Mouse (Mus musculus) lung, postnatal 14 days (tissue): Measurements from ENCODE around the gene Mef2c.

Experiments
- DNase-seq: peaks from one replicate; pipeline ENCODE4 v3.0.0; 2021

Mef2c gene

DNA sequence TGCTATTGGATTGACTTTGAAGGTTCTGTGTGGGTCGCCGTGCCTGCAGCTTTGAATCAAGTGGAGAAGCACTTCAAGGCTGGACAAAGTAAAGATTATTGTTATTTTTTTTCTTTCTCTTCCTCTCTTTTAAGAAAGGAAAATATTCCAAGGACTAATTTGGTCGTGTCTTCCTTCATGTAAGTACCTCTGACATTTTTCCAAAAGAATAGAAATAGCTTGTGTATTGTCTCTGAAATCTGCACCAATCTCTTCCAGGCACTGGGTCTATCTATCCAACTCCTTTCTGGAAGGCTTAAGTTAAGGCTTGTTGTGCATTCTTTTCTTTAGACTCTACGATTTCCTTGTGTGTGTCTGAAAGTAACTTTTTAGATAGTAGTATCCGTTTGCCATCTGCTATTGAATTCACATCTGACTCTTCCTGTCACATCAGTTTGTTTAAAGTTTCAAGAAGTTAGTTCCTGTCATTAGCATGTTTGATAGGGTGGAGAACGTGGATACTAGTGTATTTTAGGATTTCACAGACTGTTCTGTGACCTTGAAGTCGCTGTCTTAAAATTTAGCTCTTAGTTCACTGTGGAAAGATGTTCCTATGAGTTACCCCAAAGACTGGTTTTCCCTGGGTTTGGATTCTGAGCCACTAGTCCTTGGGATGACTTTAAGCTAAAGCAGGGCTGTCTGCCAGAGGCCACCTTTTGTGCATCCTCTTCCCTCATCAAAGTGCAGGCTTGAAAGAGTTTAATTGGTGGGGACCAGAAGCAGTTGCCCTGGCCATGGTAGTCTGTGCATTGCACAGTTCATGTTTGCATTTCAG is 21.3 kb downstream of the Mef2c start:
- DNase-seq = no peak

DNA sequence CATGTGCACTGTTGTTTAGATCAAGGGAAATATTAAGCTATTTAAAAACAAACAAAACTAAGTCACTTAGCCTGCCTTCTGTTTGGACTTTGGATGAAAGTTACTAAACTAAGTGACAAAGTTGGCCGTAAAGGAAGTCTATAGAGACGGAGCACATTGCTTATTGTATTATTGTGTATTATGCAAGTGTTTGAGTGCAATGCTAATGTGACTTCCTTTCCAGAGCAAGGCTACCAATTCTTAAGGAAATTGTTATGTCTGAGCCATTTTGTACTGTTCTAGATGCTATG is 21.8 kb downstream of the Mef2c start:
- DNase-seq = no peak

DNA sequence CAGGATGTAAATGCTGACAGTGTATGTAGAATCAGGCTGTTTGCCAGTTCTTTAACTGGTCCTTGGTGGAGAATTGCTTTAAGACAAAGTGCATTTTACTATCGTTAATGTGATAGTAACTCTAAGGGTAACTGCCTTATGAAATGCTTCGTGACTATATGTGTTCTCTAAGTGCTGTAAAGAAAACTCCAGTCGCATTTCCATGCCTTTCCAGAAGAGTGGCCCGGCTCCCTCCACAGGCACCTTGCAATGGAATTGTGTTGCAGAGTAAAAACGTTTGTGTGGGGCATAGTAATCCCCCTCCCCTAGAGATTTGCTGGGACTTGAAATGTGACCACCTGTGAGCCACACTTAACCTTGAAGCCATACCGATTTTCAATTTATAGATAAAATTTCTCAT is 22.2 kb downstream of the Mef2c start:
- DNase-seq = no peak

DNA sequence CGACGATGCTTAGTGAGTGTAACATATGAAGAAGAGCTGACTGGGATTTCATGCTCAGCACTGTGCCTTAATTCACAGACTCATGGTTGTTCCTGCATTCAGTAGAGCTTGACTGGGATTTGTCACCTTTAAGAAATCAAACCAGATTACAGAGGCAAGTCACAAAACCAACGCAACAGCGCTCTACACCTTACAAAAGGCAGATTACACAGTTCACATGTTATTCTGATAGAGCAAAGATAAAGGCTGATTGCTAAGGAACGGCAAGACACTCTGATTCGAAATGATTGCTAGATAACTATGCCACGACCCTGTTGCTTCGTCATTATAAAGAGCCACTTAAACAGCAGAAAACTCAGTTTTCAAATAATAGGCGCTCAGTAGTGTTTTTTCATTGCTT is 24.1 kb downstream of the Mef2c start:
- DNase-seq = no peak

DNA sequence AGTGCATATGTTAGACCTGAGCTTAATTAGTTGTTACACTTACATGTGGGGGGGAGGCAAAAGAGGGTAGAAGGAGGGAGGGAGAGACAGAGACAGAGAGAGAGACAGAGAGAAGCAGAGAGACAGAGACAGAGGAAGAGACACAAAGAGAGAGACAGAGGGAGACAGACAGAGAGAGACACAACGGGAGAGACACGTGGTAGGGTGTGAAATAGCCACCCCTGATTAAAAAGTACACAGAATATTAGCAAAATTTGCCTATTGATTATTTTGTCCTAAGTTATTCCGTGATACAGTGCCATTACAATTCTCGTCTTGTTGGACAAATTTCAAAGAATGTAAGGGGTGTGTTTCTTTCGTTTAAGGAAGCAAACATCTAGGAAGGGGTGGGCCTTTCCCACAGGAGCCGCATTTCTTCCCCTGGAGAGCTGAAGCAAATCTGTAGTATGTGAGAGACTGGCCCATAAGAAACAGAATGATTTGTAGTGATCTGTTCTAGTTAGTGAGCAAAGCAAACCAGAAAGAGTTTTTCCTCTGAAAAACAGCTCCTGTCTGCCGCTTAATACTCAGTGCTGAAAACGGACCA is 26.0 kb downstream of the Mef2c start:
- DNase-seq = no peak

DNA sequence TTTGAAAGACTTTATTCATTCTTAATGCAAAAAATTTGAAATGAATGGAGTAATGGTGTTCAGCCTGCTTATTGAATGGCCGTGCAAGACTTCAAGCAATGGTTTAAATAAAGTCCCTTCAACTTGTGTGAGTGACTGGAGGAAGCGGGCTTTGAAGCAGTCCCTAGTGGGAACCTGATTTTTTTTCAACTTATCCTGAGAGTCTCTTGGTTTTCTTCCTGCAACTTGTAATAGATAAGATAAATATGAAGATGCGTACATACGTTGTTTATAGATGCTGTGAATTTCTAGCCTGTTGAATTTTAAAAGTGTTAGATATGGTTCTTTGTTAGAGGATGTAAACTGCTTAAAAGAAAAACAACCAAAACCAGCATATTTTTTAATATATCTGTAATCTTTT is 27.1 kb downstream of the Mef2c start:
- DNase-seq = no peak

DNA sequence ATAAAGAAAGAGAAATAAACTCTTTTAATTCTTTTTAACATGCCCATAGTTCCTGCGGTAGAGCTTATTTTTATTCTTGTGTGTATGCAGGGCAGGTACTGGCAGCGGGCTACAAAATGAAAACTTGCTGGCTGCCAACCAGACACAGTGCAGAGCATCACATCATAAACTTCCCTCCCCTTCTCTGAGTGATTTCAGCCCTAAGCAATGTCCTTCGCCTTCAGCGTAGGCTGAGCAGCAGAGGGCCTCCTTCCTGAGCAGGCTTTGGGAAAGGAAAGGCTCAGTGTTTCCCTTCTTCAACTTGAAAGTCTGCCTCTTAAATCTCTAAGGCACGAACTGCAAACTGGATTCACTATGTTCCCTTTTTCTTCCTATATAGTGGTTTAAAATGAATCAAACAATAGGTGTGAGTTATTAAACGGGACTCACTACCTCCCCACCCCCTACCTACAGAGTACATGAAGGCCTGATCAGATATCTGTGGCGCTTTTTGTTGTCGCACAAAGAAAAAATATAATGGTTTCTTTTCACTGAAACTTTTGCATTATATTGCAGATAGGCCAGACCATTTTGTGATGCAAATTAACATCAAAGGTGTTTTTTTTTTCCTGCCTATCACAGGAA is 28.2 kb downstream of the Mef2c start:
- peak; percentile 48 for DNase-seq

DNA sequence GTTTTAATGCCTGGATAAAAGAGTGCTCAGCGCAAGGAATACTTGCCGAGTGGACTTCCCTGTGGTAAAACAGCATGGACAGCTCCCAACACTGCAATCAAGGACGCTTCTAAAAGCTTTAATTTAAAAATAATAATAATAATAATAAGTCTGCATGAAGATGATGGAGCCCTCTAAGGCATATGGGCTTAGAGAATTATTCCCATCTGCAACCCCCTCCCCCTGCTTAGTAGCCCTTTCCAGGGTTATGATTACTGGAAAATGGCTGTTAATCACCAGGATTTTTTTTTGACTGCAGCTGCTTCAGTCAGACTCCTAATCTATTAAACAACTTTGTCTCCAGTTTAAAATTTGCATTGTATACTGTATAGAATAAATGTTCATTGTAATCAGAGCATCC is 32.5 kb downstream of the Mef2c start:
- DNase-seq = no peak

DNA sequence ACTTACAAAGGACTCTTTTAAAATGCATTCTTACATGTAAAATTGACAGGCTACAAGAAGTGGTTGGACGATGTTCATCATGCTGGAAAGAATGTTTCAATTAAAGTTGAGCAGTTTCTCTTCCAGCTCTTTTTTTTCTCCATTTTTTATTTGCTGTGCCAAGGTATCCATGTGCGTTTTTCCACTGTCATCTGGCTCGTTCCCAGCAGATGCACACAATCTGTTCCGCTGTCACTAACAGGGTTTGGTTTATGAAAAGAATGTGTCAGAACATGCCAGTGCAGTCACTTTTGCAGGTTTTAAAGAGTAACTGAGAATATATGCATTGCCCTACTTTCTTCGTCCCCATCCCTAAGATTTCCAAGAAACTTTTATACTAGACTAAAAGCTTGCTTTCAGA is 33.3 kb downstream of the Mef2c start:
- no peak for DNase-seq

DNA sequence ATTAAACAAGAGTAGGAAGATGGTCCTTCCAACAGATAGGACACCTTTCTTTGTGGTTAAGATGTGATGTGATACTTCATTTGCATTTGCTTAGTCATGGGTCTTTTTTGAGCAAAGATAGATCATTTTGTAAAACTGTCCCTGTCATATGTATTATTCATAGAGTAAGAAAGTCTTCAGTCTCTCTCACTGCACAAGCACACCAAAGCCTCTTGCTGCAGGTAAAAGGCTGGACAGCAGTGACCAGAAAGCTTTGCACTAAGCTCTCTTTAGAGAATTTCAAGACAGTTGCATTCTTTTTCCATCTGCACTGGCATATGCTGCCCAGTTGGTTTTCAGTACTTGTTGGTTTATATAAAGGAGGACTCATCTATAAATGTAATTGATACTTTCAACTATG is 36.1 kb downstream of the Mef2c start:
- no peak for DNase-seq

DNA sequence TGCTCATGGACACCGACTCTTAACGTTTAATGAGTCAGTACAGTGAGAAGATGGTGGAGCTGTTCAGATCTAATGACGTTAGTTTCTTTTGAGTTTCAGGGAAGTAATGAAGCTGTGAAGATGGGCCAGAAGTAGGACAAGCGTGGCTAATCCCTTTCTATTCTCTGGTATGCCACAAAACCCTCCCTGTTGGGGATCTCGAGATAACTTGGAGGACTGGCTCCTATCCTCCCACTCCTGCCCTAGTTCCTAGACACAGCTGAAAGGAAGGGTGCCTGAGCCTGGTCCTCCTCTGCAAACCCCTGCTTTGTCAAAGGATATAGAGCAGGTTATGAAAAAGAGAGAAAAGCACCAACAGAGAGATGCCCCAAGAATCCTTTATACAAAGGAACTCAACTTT is 38.8 kb downstream of the Mef2c start:
- DNase-seq = no peak

DNA sequence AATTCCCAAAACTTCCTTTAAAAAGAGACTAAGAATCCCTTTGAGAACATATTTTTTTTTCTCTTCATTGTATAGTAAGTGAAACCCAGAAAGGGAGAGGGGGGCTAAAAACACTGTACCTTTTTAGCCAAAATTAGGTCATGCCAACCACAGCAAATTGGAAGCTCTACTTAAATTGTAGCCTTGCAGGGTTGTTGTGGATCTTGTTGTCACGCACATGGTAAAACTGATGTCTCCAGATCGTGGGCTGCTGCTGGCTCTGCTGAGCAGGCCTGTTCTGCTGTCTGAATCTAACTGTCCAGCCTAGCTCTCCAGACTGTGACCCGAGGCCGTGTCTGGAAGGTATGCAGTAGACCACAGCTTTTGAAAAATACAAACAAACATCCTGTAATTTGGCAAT is 40.9 kb downstream of the Mef2c start:
- no peak for DNase-seq

DNA sequence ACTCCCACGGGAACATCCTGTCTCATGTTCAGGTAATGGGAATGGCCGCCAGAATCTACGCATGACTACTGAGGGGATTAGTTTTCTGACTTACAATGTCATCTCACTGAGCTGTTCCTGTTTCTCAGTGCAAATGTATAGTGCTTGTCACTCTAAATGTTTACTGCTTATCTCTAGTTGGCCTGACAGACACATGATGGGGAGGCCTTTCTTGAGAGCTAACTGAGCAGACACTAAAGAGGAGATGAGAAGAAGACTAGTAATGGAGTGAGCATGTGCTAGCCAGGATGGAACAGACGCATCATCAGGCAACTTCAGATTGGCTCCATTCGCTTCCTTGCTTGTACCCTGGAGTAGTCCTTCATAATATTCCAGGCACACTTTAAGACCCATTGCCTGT is 43.0 kb downstream of the Mef2c start:
- no peak for DNase-seq

DNA sequence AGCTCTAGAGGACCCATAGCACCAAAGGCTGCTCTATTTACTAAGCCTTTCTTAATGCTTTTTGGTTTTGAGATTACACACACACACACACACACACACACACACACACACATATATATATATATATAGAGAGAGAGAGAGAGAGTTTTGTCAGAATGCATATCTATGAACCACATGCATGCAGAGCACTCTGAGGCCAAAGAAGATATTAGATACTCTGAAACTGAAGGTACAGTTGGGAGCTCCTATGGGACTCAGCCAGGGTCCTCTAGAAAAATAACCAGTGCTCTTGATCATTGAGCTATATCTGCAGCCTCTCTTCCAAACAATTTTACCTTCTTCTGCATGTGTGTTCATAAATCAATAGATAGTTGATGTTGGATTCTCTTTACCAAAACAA is 47.4 kb downstream of the Mef2c start:
- no peak for DNase-seq

DNA sequence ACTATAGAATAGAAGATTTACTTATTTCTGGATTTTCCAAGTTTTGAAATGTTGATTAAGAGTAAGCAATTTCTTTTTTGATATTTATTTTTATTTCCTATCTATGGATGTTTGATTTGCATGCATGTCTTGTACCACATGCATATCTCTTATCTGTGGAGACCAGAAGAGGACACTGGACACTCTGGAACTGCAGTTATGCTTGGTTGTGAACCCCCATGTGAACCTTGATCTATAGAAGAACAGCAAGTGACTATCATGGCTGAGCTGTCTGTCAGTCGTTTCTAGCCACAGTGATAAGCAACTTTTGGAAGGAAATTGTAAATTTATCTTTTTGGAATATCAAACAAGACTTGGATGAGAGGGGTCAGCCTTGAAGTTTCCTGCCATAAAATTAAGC is 48.2 kb downstream of the Mef2c start:
- no peak for DNase-seq

DNA sequence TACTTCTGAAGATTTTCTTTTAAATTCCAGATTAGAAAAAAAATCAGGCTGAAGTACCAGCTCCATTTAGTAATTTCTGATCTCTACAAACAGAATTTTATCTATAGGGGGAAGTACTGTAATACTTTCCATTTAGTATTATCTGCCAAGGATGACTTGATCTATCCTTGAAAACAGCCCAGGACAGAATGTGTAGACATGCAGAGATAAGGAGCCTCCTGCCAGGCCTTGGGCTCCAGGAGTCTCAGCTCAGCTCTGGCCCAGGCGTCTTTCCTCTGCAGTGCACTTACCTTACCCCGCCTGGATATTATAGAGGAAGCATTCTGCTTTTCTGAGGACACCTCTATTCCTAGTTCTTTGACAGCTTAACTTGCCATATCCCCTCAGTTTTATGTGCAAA is 59.4 kb downstream of the Mef2c start:
- DNase-seq = no peak

DNA sequence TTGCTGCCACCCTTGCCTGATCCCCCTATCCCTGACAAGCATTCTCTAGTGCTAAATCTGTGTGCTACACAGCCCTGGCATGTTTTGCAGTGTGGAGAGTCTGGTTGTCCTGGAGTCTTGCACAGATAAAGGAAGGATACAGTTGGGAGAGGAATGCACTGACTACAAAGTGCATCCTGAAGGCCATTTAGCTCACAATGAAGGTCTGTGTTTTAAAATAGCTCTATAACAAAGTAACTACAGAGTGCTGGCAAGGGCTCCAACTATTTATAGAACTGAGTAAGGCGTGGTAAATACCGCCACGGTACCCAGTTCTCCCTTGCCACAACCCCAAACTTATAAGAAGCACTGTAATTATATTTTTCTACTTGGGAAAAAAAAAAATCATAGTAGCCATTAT is 61.9 kb downstream of the Mef2c start:
- DNase-seq = no peak

DNA sequence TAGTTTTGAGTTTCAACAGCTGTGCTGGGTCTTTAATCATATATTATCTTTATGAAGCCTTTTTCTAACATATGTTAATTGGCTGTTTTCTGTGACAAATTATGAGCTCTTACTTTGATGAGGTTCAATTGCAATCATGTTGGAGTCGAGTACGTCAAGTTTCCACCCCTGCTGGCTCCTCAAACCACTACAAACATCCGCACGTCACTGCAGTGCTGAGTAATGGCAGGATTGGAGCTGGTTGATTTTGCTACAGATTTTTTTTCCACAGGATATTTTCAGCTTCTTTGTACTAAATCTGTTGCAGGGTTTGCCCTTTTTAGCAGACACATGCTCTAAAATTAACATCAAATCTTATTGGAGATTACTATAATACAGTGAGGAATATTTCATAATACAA is 62.3 kb downstream of the Mef2c start:
- peak; percentile 19 for DNase-seq

DNA sequence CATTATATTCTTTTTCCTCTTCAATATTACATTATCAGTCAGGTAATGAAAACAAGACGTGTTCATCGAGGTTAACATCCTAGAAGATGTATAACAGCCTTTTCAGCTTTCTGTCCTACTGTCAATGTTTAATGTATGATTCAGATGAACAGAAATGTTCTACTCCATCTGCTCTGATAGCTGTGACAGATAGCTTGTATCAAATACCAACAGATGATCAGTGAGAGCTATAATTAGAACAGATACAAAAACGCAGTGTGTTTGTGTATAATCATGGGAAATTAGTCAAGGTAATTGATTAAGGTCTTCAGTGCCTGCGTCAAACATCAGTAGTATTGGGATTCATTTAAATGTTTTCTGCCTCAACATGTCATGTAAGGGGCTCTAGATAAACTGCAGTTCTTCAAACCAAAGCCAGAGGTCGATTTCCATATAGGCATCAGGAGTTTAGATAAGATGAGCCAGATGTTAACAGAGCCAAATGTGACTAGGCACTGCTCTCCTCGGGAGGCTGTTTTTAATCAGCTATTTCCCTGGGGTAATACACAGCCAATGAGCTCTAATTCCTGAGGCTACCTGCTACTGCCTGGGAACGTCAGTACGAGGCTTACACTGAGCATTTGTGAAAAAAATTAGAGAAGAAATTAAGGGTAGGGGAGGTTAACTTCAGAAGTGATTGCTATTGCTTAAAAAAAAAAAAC is 63.1 kb downstream of the Mef2c start:
- DNase-seq = no peak

DNA sequence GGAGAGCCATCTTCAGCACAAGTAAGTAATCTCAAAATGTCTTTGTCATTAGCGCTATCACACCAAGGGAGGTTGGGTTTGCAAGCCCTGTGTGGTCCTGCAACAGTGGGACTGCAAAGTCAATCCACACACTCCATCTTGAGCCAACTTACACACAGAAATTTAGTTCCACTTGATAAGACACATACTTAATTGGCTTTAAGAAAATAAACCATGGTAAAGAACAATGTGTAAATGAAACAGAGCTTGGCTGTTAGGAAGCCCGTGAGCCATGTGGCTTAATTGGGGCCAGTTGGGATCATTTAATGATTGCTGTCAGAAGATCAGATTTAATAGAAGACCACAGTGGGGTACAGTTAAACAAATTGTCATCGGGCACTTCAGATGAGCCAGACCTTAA is 63.8 kb downstream of the Mef2c start:
- DNase-seq = no peak

DNA sequence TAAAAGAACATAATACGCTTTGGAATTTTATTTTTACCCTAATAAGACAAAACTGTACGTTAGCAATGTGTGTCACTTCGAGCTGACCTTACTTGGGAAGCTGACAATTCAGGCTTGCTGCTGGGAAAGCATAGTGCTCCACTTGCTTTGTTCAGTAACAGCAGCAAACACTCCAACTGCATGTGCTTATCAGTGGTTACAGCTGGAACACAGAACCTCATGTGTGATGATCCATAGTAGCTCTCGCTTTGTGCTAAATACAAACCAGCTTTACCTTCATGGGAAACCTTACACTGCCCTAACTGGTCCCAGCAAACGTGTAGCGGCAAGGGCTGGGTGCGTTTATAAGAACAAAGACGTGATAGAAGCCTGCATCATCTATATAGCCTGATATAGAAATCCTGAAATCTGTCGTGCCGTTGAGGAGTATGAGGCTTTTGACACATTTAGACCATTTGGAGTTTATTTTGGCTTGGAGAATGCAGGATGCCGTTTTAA is 65.0 kb downstream of the Mef2c start:
- DNase-seq = no peak

DNA sequence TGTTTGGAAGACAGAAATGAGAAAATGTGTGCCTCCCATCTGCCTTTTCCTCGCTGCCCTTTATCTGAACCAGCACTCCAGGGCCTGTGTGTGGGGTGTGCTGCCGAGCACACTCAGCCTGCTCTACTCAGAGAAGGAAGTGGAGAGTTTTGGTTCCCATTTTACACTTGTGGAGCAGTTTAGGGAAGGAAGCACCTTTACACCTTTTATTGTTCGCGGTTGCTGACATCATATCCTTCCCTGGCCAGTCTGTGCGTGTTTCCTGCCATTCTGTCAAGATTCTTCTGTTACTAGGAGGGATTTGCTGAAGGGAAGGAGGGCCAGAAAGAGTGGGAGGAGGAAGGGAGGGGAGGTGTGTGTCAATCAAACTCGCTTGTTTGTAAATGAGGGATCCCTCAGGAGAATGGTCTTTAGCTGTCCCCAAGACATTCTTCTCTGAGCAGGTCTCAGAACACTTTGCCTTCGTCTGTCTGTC is 68.2 kb downstream of the Mef2c start:
- peak; percentile 46 for DNase-seq

DNA sequence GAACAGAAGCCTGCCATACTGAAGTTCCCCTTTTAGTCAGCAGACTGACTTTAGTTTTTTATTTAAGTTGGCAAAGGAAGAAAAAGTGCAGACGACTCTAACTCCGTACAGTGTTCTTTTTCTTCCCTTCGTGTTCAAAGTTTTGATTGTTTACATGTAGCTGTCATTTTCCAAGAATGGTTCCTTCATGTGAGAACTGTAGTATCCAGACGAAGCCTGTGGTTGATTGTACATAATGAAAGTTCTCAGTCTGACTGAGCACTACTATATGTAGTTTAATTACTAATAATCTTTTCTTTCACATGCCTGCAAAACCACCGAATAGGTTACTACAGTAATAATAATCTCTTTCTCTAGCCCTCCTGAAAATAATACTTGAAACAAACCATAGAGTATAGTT is 68.6 kb downstream of the Mef2c start:
- no peak for DNase-seq

DNA sequence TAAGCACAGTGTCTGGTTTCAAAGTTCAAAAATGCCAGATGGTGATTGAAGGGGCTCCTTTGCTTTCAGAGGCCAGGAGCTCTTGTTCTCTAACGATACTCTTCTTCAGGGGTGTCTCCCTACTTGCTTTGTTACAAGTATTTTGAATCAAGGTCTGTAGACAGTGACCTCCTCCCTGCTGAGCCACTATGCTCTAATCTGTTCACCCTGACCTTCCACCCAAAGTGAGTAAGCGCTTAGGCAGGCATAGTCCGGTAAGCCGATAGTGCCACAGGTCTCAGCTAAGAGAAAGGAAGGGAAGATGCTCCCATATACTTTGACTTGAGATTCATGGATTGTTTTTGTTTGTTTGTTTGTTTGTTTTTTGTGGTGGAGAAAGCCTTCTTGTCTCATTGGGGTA is 69.5 kb downstream of the Mef2c start:
- no peak for DNase-seq
